Mouse (Mus musculus) WW6 (cell line): ENCODE measurements at regions not wholly inside any gene's neighbourhood (a gene's known extent, or its start where the extent isn't known, plus 50 kb on each side); places are given as distances from the start of the nearest gene placed in this dataset.
"Not testable (repeated sequence)": the region's sequence is repeated elsewhere in the genome, so short reads cannot be mapped to it uniquely, and the experiment has no call there.

ENCODE experiments used
- DNase-seq: peaks from one replicate; pipeline ENCODE4 v3.0.0-alpha.2; 2013; ENCODE audit warnings: low read depth, low spot score

DNA sequence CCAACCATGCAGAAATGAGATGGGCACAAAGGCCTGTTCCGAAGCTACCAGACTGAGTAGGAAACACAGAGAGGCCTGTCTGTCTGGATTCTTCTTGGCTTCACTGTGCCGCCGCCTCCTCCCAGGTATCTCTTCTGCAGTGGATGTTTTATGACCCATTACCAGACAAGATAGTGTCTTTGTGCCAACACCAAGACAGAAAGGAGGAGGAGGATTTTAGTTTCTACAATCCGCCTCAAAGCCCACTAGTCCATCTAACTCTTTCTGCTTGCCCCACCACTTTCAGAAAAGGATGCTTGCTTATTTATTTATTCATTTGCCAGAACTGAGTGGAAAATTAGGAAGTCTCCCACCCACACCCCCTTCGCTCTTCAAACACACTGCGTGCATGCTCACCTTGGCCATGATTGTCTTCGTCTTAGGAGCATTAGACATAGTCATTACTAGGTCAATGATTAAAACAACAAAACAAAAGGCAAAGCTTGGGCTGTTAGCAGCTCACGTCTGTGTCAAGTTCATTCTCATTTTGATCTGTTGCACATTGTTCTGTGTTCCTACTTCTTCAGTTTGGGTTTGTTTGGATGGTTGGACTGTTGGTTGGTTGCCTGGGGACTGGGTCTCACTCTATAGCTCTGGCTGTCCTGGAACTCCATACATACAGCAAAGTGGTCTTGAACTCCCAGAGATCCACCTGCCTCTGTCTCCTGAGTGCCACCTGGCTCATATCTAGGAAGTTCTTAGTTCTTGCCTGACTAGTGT is 61.7 kb upstream of the Cpm start:
- DNase-seq, result no peak

DNA sequence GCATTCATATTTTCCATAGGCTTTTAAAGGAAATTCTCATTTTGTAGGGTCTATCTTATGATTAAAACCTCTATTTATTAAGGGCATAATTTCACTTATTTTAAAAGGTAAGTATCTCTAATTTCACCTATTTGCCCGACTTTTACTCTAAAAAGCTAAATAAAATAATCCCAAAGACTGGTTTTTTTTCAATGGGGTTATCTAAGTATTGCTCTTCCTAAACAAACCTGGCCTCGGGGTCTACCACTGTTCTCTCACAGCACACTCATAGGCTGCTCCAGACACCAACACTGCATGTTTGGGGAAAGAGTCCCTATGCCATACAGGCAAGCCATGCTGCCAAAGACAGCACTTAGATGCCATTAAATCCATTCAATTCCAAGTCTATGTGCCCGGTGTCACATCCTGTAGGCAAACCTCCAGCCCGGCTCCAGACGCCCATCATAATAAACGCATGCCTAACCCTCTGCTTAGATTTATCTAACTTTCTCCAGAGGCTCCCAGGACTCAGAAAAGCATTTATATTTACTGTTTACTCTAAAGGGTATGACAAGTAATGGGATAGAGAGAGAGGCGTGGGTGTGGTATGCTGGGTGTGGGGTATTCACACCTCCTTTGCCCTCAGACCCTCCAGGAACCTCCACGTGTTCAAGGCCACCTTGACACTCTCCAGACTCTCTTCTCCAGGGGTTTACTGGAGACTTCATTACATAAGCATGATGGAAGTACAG is 62.5 kb upstream of the Cpm start:
- DNase-seq, result no peak

DNA sequence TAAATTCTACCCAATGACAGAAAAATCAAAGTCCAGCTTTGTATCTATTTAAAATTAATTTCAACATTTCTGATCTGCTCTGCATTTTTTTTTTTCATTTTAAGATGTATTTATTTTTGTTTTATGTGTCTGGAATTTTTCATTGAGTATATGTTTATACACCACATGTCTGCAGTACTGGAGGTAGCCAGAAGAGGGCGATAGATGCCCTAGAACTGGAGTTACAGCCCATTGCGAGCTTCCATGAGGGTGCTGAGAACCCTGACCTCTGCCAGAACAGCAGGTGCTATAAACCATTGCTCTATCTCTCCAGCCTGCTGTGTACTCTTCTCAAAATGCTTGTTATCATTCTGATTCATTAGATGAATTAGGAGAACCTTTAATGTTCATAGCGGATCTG is 63.1 kb upstream of the Cpm start:
- no peak for DNase-seq

DNA sequence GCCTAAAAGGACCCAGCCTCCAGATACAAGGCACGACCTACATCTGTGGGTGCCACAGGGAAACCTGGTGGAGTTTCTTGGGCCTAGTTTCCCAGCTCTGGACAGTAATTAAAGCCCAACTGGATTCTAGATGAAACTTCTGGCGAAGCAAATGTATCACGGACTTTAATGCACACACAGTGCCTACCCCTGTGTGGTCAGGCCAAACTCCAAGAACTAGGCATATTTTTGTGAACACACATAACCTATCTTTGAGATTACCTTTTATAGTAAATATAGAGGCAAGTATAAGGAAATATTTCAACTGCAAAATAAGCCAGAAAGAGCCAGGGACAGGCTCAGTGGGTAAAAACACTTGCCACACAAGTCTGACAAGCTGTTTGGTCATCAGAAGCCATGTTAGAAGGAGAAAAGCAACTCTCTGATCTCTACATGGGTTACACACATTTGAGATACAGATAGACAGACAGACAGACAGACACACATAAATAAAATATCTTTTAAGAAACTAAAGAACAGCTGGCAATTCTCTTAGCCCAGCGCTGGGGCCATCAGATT is 63.7 kb upstream of the Cpm start:
- no peak for DNase-seq

DNA sequence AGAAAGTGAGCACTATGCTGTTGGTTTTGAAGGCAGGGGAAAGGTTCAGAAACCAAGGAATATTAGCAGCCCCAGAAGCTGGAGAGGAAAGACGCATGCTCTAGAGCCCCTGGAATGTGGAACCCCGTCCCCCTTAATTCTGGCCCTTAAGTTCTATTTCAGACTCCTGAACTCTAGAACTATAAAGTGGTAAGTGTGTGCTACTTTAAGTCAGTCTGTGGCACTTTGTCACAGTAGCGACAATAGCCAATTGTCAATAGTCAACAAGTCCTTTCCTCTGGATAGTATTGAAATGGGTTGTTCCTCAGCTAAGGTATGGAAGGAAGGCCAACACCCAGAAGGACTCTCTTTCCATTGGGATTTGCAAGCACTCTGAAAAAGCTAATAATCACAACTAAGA is 64.2 kb upstream of the Cpm start:
- DNase-seq, result no peak

DNA sequence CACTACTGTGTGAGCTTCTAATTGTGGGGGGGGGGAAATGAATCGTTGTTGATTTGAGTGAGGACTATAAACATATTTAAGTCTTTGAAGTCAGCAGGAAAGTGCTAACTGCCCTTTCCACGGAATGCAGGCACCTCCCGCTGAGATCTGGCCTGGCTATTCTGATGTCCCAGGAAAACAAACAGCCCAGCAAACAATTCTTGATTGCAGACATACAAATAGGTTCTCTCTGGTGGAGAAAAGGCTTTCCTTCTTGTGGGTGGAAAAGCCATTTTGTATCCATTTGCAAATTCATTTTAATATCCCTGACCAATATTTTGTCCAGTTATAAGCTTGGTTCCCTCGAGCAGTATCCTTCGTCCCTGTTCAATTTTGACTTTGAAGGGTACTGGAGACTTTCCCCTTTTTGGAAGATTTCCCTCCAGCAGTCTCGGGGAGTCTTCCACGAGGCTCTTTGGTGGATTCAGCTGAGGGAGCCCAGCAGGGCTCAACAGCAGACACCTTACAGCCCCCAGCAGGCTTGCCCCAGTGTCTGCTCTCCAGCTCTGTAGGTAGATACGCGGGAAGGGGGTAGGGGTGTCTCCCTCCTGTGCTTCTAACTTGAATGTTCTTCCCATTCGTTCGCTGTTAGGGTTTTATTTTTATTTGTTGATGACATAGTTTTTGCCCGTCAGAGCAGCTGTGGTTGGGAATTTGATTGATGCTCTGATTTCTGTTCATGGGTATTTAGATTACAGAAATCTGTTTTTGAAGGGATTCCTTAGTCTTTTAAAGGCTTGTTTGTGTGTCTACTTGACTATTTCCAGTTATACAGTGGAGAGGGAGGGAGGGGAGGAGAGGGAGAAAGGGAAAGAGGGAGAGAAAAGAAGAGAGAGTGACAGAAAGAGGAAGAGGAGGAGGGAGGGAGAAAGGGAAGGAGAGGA is 64.9 kb upstream of the Cpm start:
- no peak for DNase-seq

DNA sequence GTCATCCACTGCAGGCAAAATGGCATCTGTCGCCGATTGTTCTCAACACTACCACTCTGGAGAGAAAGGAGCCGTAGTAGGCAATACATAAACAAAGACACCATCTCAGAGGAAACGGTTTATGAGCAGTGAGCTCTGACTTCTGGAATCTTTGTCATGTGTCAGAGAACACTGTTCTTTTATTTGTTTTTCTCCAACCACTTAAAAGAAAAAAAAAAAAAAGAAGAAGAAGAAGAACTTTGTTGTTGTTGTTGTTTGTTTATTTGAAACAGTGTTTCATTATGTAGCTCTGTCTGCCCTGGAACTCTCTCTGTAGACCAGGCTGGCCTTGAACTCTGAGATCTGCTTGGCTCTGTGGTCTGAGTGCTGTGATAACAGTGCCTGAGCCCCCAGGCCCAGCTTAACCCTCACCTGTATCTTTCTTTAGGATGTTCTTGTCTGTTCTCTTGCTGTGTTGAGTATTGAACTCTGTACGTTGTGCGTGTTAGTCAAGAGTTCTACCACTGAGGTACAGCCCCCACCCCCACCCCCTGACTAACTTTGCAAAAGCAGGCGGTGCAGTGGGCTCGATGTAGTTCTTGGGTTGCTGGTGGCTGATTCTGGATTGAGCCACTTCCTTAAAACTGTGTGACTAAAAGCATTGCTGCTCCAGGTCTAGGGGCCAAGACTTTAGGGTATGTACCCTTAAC is 65.7 kb upstream of the Cpm start:
- no peak for DNase-seq

DNA sequence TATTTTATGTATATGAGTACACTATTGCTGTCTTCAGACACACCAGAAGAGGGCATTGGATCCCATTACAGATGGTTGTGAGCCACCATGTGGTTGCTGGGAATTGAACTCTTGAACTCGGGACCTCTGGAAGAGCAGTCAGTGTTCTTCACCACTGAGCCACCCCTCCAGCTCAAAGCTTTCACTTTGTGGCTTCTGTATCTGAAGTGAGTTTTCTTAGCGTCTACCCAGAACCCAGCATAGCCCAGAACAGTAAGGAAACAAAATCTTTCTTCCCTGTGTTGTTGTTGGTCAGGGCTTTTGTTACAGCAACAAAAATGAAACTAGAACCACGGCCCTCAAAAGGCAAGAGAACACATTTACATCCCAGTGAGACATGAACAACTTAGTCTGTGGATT is 66.5 kb upstream of the Cpm start:
- DNase-seq, result not testable (repeated sequence)

DNA sequence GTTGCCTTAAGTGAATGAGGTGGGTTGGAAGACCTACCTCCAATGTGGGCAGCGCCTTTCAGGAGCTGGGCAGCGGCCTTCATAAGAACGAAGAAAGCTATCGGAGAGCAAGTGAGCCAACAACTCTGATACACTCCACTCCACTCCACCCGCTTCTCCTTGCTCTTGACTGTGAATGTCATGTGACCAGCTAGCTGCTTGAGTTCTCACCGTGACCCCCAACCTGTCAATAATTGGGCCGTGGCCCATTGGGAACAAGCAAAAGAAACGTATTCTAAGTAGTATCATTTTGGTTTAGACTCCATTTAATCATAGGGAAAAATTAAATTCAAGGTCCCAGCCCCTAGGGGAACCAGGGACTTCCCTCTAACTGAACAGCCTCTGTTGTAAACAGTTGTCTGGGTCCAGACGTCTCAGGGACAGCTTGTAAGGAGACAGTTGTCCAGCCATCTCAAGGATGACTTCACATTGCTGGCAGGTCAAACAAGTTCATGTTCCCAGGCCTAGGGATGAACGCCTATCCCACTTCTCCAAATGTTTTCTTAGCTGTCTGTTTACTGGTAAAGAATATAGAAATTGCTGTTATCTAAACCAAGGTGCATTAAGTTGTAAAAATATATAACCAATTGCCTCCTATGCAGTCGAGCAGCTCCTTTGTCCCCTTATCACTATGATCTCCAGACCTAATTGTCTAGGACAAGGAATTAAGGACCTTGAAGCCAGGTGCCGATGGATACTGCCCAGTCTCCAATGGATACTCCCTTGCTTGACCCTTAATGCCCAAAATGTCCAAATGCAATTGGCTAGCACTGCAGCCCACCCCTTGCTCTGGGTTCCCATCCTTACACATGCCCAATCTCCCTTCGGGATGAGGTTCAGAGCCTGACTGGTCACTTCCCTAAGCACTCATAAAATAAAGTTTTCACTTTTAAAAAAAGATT is 67.1 kb upstream of the Cpm start:
- no peak for DNase-seq

DNA sequence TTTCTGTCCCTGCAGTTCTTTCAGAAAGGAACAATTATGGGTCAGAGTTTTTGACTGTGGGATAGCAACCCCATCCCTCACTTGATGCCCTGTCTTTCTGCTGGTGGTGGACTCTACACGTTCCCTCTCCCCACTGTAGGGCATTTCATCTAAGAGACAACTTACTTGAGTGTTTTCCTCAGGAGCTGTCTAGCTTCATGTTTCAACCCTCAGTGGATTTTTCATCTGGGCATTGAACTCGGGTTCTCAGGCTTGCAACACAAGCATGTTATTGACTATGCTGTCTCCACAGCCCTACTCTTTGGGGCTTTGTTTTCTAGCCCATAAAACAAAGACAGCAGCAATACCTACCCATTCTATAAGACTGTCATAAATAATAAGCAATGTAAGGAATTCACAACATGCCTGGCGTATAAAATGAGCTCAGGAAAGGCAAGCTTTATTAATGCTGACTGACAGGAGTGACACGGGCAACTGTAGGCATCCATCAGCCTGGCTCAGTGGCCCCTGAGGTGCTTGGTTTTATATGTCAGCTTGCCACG is 68.0 kb upstream of the Cpm start:
- DNase-seq, result no peak

DNA sequence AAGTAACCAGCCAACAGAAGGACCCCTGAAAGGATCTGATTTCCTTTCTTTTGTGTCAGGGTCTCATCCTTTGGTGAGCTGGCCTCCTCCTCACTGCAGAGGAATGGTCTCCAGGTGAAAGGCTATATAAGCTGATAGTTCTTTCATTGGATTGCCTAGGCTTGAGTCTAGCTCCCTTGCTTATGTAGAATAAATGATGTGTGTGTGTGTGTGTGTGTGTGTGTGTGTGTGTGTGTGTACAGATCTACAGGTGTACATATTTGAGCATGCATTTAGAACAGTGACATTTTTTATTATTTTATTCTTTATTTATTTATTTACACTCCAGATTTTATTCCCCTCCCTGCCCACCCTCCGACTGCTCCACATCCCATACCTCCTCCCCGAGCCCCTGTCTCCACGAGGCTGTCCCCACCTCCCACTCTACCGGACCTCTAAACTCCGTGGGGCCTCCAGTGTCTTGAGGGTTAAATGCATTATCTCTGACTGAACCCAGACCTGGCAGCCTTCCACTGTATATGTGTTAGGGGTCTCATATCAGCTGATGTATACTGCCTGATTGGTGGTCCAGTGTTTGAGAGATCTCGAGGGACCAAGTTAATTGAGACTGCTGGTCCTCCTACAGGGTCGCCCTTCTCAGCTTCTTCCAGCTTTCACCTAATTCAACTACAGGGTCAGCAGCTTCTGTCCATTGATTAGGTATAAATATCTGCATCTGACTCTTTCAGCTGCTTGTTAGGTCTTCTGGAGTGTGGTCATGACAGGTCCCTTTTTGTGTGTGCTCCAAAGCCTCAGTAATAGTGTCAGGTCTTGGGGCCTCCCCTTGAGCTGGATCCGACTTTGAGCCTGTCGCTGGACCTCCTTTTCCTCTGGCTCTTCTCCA is 68.7 kb upstream of the Cpm start:
- no peak for DNase-seq

DNA sequence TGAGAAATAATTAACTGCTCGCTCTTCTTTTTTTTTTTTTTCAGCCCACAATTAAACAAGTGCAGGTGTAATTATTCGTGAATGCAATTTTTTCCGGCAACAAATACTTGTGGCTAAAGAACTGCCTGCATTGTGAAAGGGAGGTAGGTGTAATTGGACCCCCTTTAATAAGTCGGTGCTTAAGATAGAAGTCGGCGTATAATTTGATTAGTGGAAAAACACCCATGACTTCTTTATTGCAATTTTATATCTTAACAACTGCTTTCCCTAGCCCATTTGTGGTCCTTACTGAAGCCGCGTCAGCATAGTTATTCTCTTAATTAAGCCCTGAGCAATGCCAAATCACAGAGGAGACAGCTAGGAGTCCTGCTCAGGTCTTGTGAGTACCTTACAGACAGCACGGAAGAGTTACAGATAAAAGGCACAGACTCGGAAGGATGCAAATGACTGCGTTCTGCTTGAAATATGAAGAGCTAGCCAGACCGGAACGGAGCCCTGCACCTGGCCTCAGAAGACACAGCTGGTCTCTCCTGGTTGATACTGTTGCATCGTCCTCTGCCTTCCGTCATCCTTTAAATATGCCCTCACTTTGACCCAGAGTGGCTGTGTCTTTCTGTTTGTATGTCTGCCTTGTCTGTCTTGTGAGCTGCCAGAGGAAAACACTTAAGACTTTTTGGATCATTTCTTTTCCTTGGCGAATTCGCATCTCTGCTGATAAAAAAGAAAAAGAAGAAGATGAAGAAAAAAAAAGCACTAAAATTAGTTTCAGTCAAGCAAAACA is 69.5 kb upstream of the Cpm start:
- no peak for DNase-seq

DNA sequence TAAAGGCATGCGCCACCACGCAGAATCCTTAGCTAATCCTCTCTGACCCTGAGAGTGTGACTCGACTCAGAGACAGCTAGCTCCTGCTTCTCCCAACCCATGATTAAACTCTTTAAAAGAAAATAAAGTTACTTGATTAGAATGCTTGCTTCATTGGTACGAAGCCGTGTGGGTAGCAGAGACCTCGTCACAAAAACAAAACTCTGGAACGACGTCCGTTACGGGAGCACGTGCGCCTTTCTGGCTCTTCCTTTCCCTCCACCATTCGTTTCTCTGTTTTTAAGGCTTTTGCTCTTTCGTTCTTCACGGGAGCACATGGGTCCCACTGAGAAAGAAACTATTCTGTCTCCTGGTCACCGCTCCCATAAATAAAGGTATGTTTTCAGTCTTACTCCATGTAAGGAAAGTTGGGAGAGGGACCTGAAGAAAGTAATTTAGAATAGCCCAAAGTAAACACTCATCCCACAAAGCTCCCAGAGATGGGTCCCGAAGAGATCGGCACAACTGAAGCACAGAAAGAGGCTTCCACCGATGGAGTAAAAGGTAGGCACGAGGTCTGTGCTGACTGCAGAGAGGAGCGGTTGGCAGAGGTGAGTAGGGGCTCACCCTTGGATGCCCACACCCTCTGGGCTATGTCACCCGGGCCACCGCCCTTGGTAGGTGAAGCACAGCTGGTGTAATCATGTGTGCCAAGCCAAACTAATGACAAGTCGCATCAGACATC is 70.2 kb upstream of the Cpm start:
- DNase-seq, result no peak

DNA sequence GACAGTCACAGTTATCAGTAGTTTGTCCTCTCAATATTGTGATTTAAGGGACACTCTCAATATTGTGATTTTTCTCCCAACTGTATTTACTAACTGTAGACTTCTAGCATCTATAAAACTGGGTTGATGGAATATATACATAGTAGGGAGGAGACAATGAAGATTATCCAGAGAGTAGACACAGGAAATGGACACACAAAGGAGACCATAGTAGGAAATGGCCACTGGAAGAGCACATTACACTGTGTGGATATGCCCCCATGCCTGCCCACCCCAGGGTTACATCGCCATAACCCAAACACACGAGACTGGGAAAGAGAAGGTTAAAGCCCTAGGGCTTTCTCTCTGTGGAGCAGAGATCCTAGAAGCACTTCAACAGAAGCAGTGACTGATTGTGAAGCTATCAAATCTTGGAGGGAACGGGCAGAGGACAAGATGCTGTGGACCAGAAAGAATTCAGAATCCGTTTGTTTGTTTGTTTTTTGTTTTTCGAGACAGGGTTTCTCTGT is 71.0 kb upstream of the Cpm start:
- no peak for DNase-seq

DNA sequence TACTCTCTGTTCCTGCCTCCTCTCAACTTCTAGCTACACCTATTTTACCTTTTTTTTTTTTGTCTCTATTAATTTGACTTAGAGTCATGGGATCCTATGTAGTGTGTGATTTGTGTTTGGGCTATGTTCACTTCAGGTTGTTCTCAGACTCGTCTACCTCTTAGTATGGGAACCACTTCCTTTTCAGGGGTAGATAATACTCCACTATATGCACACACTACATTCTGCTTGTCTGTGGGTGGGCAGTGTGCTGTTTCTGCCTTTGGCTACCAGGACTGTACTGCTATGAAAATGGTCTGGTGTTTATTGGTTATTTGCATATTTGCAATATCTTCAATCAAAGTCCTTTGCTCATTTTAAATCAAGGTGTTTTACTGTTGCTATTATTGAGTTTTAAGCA is 71.6 kb upstream of the Cpm start:
- no peak for DNase-seq

DNA sequence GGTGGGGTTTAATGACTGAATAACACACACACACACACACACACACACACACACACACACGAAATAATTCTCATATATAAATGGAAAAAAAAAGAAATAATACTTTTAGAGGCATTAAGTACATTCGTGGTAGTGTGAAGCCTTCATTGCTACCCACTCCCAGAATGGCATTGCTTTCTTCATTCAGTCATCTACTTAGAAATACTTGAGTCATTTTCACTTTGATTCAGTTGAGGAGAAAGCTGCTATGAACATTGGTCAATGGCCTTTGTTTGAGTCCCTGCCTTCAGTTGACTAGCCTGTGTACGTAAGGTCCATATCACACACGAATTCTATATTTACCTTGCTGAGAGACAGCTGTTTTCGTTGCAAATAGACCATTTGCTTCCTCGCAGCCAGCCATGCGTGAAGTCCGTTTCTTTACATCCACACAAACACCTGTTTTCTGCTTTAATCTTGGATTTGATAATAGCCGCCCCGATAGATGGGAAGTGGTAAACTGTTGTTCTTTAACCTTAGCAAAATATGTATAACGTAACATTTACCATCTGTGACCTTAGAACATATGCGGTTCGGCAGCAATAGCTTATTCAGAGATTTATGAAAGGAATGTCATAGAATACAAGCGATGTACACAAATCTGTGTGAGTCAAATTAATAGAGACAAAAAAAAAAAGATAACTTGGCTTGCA is 72.3 kb upstream of the Cpm start:
- DNase-seq, result no peak
